In genomic region chr11:30197564-30198090, GRCm38 (mm10) we compare ENCODE assay signal across 8 mouse cellular contexts.
DNase-seq lines count a peak whose midpoint lies in the region; ATAC-seq and TF ChIP-seq lines count a peak whose summit lies in the region.

No protein-coding gene starts in this region.

- ATAC-seq in granulocyte monocyte progenitor cell, adult 5-6 weeks (replicated peaks; ENCODE audit: poor library complexity, severe bottlenecking), result peak; percentile 55
- ATAC-seq in intestine, postnatal 0 days, result peak; percentile 83

- 5% methylated on average over 21 of the region's 21 CpGs for WGBS in kidney, adult 2 months
- 5% methylated on average over 21 of the region's 21 CpGs for WGBS in intestine, postnatal 0 days

- peak overlapping the region; percentile 53 for H3K4me3 ChIP-seq in kidney, adult 2 months (ENCODE audit: insufficient read depth, low read depth, low read length)
- peak overlapping the region; percentile 55 for H3K4me3 ChIP-seq in intestine, postnatal 0 days (ENCODE audit: low read depth, low read length)

- H3K4me2 ChIP-seq in intestine, postnatal 0 days (replicated peaks; ENCODE audit: low read depth), result peak overlapping the region; percentile 72

- DNase-seq in kidney, adult 2 months, result peak; percentile 91
- no peak for DNase-seq in kidney, adult 9 months
- peak; percentile 45 to 60 for DNase-seq in cerebellum, postnatal 14 days
- peak; percentile 72 for DNase-seq in lung, postnatal 10 days
- peak; percentile 27 for DNase-seq in ovary, postnatal 14 days (ENCODE audit: low spot score)
- peak; percentile 78 for DNase-seq in urinary bladder, postnatal 14 days (ENCODE audit: low spot score)

- H3K27me3 ChIP-seq in kidney, adult 2 months (replicated peaks; ENCODE audit: control insufficient read depth, insufficient read depth, low read length), result no peaks in the 10 kb centered on the region
- H3K27me3 ChIP-seq in intestine, postnatal 0 days (replicated peaks; ENCODE audit: control insufficient read depth, insufficient read depth, low read length), result no peaks in the 10 kb centered on the region

- H3K27ac ChIP-seq in kidney, adult 2 months (ENCODE audit: insufficient read depth, low read depth, low read length), result peak overlapping the region; percentile 90
- peak overlapping the region; percentile 88 for H3K27ac ChIP-seq in intestine, postnatal 0 days (ENCODE audit: low read depth, low read length)

- H3K9ac ChIP-seq in intestine, postnatal 0 days (ENCODE audit: low read depth, low read length), result peak overlapping the region; percentile 62

- no peak for TF ChIP-seq CTCF in kidney, adult 2 months (conservative IDR thresholded peaks at IDR 0.05; ENCODE audit: insufficient read depth, insufficient read length, low read depth, low read length)
- no peak for TF ChIP-seq CTCF in intestine, postnatal 0 days (IDR thresholded peaks at IDR 0.05; ENCODE audit: low read depth)

- no peaks in the 10 kb centered on the region for H3K9me3 ChIP-seq in intestine, postnatal 0 days (ENCODE audit: control insufficient read depth)

- no peak for TF ChIP-seq POLR2A in kidney, adult 2 months (IDR thresholded peaks at IDR 0.05; ENCODE audit: low read depth, low read length)

- H3K36me3 ChIP-seq in kidney, adult 2 months (ENCODE audit: control insufficient read depth, insufficient read depth, low read length), result no peaks in the 10 kb centered on the region
- H3K36me3 ChIP-seq in intestine, postnatal 0 days (ENCODE audit: control insufficient read depth, insufficient read depth), result no peaks in the 10 kb centered on the region

- peaks cover 28% of the 10 kb centered on the region for H3K4me1 ChIP-seq in kidney, adult 2 months (ENCODE audit: control insufficient read depth, insufficient read depth, low read length)
- peaks cover 13% of the 10 kb centered on the region; the same call in 1 of the 2 replicates for H3K4me1 ChIP-seq in intestine, postnatal 0 days (replicated peaks; ENCODE audit: control insufficient read depth, insufficient read depth, low read length)
